Mouse (Mus musculus): Measurements from ENCODE around the gene Arpp21. TPM values are rescaled to one million over a fixed set of nuclear protein-coding genes. Genes with fewer than 3 reads are reported as not detected.

Arpp21 gene
- polyA plus RNA-seq, 1 experiment from 2014 or later: 0.81 TPM

- Histone ChIP-seq H3K4me1 (replicated peaks) (peaks cover 92% of the 10 kb centered on the region), H3K27me3 (no peaks in the 10 kb centered on the region), H3K9me3 (replicated peaks) (no peaks in the 10 kb centered on the region), H3K4me2 (no peak overlapping the region), H3K9ac (no peak overlapping the region), H3K36me3 (no peaks in the 10 kb centered on the region), H3K4me3 (replicated peaks) (no peak overlapping the region), H3K27ac (no peak overlapping the region)
- WGBS (ENCODE audit: insufficient replicate concordance): 43% methylated on average over 2 of the region's 2 CpGs
- no peak for ATAC-seq (ENCODE audit: low read depth)
- DNase-seq: no peak
These were observed 58.2 kb downstream of the Arpp21 start for GRCm38 (mm10) chr9:112177569-112177968.

- WGBS (ENCODE audit: insufficient replicate concordance): 19% methylated on average over 6 of the region's 6 CpGs
- ATAC-seq (ENCODE audit: low read depth) (peak; percentile 63), DNase-seq (peak; percentile 43)
- Histone ChIP-seq H3K36me3 (no peaks in the 10 kb centered on the region), H3K9me3 (replicated peaks) (no peaks in the 10 kb centered on the region), H3K9ac (no peak overlapping the region), H3K4me2 (peak overlapping the region; percentile 40), H3K27ac (no peak overlapping the region), H3K4me1 (replicated peaks) (peaks cover 80% of the 10 kb centered on the region), H3K27me3 (no peaks in the 10 kb centered on the region), H3K4me3 (replicated peaks) (0 out of 2 replicates have a peak overlapping the region, but pooled peaks have one; percentile 5)
These were observed 59.4 kb downstream of the Arpp21 start for GRCm38 (mm10) chr9:112176317-112176716.

DNA sequence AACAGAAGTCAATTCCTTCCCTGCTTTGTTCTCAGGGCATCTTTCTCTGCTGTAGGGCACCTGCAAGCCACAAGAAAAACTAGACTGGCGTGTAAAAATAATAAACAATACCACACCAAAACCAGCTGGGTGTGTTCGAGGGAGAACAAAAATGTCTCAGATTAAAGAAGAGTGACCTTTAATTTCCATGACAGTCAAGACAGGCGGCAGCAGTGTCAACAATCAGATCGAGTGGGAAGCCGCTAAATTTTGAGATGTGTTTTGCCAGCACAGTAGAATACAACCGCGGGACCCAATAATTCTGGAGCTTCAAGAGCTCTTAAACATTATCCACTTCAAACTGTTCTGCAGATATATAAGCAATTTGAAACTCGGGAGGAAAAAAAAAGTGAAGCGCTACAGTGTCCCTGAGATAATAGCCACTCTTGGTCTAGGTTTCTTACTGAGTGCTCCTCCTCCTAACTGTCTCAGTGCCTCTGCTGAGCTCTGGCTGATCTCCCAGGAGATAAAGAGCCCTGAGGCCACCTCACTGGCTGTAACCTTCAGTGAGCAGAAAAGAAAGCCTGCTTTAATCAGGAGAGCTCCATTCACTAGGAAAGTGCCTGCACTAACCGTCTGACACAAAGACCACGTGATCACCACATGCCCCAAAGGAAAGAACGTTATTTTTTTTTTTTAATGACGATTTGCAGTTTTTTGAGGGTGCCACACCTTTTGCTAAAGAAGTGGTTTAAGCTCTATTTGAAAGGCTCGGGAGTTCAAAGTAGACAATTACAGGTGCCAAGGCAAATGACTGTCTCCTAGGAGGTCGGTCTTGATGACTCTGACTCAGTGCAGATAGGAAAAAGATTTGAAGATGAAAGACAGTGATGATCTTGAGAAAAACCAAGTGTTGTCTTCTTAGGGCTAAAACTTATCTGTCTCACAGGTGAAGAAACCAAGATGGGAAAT, 61.1 kb downstream of the Arpp21 start:
- ATAC-seq (ENCODE audit: low read depth) (peak; percentile 89), DNase-seq (peak; percentile 54)
- Histone ChIP-seq H3K4me1 (replicated peaks) (peaks cover 66% of the 10 kb centered on the region), H3K9me3 (replicated peaks) (no peaks in the 10 kb centered on the region), H3K4me3 (replicated peaks) (peak overlapping the region; percentile 39), H3K36me3 (no peaks in the 10 kb centered on the region), H3K4me2 (peak overlapping the region; percentile 64), H3K27me3 (no peaks in the 10 kb centered on the region), H3K9ac (peak overlapping the region; percentile 41), H3K27ac (peak overlapping the region; percentile 54)
- WGBS (ENCODE audit: insufficient replicate concordance): 17% methylated on average over 15 of the region's 15 CpGs

- DNase-seq (no peak), ATAC-seq (ENCODE audit: low read depth) (no peak)
- no peak overlapping the region for H3K9ac ChIP-seq
- WGBS (ENCODE audit: insufficient replicate concordance): 36% methylated on average over 5 of the region's 5 CpGs
- H3K27ac ChIP-seq: no peak overlapping the region
- H3K36me3 ChIP-seq: no peaks in the 10 kb centered on the region
- H3K9me3 ChIP-seq (replicated peaks): no peaks in the 10 kb centered on the region
- H3K4me1 ChIP-seq (replicated peaks): peaks cover 58% of the 10 kb centered on the region
- H3K27me3 ChIP-seq: no peaks in the 10 kb centered on the region
- H3K4me3 ChIP-seq (replicated peaks): no peak overlapping the region
- H3K4me2 ChIP-seq: peak overlapping the region; percentile 64
These were observed 62.0 kb downstream of the Arpp21 start for GRCm38 (mm10) chr9:112173778-112174177.

GRCm38 (mm10) chr9:112164677-112165076, 71.1 kb downstream of the Arpp21 start:
- 48% methylated on average over 4 of the region's 4 CpGs for WGBS (ENCODE audit: insufficient replicate concordance)
- ATAC-seq (ENCODE audit: low read depth): no peak
- H3K9ac ChIP-seq: no peak overlapping the region
- H3K36me3 ChIP-seq: no peaks in the 10 kb centered on the region
- no peak for DNase-seq
- H3K4me3 ChIP-seq (replicated peaks): no peak overlapping the region
- H3K4me2 ChIP-seq: no peak overlapping the region
- no peaks in the 10 kb centered on the region for H3K9me3 ChIP-seq (replicated peaks)
- no peak overlapping the region for H3K27ac ChIP-seq
- no peaks in the 10 kb centered on the region for H3K4me1 ChIP-seq (replicated peaks)
- no peaks in the 10 kb centered on the region for H3K27me3 ChIP-seq

DNA sequence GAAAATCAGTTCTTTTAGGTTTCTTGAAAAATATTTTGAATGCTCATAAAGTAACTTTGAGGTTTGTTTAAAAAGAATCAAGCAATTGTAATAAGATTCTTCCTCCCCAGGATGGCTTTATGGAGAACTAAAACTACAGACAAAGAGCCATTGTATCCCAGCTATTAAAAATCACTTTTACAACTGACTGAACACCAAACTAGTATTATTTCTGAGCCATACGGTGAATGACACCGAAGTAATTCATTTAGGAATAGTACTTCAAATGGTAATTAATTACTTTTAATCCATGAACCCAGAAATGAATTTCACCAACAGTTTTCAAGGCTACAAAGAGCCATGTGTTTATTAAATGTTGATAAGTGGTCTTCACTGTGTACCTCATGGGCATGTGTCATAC, 74.8 kb downstream of the Arpp21 start:
- H3K36me3 ChIP-seq: no peaks in the 10 kb centered on the region
- no peaks in the 10 kb centered on the region for H3K4me1 ChIP-seq (replicated peaks)
- no peaks in the 10 kb centered on the region for H3K27me3 ChIP-seq
- WGBS (ENCODE audit: insufficient replicate concordance): 75% methylated on average over 2 of the region's 2 CpGs
- no peak overlapping the region for H3K4me3 ChIP-seq (replicated peaks)
- ATAC-seq (ENCODE audit: low read depth) (no peak), DNase-seq (no peak)
- H3K9me3 ChIP-seq (replicated peaks): no peaks in the 10 kb centered on the region
- H3K4me2 ChIP-seq: no peak overlapping the region
- no peak overlapping the region for H3K9ac ChIP-seq
- no peak overlapping the region for H3K27ac ChIP-seq

DNA sequence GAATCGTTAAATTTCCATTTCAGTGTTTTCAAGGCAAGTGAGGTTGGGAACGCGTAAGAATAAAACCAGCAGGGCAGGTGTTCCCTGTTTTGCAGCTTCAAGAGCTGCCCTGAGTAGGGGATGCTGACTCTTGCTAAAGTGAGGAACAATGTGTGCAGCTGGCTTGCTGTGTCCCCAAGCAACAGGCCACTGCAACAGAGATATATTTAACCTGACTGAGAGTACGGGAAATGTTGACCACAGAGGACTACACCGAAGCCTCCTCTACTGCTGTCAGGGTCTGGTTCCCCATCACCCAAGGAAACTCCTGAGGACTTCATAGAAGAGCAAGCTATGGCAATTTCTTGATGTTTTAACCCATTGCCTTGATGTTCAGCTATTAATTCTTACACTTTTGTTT, 81.8 kb downstream of the Arpp21 start:
- Histone ChIP-seq H3K27me3 (no peaks in the 10 kb centered on the region), H3K4me1 (replicated peaks) (peaks cover 21% of the 10 kb centered on the region), H3K27ac (no peak overlapping the region), H3K4me2 (no peak overlapping the region), H3K4me3 (replicated peaks) (no peak overlapping the region), H3K9ac (no peak overlapping the region), H3K9me3 (replicated peaks) (no peaks in the 10 kb centered on the region), H3K36me3 (no peaks in the 10 kb centered on the region)
- ATAC-seq (ENCODE audit: low read depth): no peak
- WGBS (ENCODE audit: insufficient replicate concordance): 38% methylated on average over 5 of the region's 5 CpGs
- DNase-seq: no peak

GRCm38 (mm10) chr9:112152762-112153161, 83.0 kb downstream of the Arpp21 start:
- DNase-seq (peak; percentile 10), ATAC-seq (ENCODE audit: low read depth) (peak; percentile 86)
- Histone ChIP-seq H3K27ac (no peak overlapping the region; the same call in 1 of the 2 replicates), H3K4me1 (replicated peaks) (peaks cover 21% of the 10 kb centered on the region), H3K4me2 (0 out of 2 replicates have a peak overlapping the region, but pooled peaks have one; percentile 10), H3K4me3 (replicated peaks) (no peak overlapping the region), H3K9ac (no peak overlapping the region), H3K27me3 (no peaks in the 10 kb centered on the region), H3K36me3 (no peaks in the 10 kb centered on the region), H3K9me3 (replicated peaks) (no peaks in the 10 kb centered on the region)
- WGBS (ENCODE audit: insufficient replicate concordance): 39% methylated on average over 2 of the region's 2 CpGs

DNA sequence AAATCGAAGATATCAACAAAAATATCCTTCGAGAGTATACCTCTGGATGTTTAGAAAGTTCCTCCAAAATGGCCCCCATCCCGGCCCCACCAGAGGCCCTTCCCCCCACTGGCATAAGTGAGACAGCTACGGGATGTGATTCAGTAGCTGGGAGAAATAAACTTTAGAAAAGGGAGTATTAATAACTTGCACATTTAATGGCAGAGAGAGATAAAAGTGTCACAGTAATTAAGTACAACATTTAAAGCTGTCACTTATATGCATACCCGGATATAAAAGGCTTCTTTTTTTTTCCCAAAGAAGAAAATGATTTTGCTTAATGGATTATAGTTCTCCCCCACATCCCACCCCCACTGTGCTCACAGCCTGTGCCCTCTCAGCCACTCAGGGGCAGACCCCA, 84.6 kb downstream of the Arpp21 start:
- Histone ChIP-seq H3K4me3 (replicated peaks) (no peak overlapping the region), H3K36me3 (no peaks in the 10 kb centered on the region), H3K9ac (no peak overlapping the region), H3K9me3 (replicated peaks) (no peaks in the 10 kb centered on the region), H3K27me3 (no peaks in the 10 kb centered on the region), H3K4me2 (no peak overlapping the region), H3K4me1 (replicated peaks) (peaks cover 21% of the 10 kb centered on the region), H3K27ac (no peak overlapping the region)
- WGBS (ENCODE audit: insufficient replicate concordance): 71% methylated on average over 5 of the region's 5 CpGs
- DNase-seq (no peak), ATAC-seq (ENCODE audit: low read depth) (no peak)

- 20% methylated on average over 8 of the region's 8 CpGs for WGBS (ENCODE audit: insufficient replicate concordance)
- Histone ChIP-seq H3K9me3 (replicated peaks) (no peaks in the 10 kb centered on the region), H3K27me3 (no peaks in the 10 kb centered on the region), H3K4me1 (replicated peaks) (0 out of 2 replicates have a peak, but pooled peaks cover 4% of the 10 kb centered on the region), H3K27ac (no peak overlapping the region), H3K4me3 (replicated peaks) (no peak overlapping the region), H3K9ac (no peak overlapping the region), H3K4me2 (no peak overlapping the region), H3K36me3 (no peaks in the 10 kb centered on the region)
- peak; percentile 68; the same call in 1 of the 2 replicates for ATAC-seq (ENCODE audit: low read depth)
- no peak for DNase-seq
These were observed 95.1 kb downstream of the Arpp21 start for GRCm38 (mm10) chr9:112140658-112141057.

DNA sequence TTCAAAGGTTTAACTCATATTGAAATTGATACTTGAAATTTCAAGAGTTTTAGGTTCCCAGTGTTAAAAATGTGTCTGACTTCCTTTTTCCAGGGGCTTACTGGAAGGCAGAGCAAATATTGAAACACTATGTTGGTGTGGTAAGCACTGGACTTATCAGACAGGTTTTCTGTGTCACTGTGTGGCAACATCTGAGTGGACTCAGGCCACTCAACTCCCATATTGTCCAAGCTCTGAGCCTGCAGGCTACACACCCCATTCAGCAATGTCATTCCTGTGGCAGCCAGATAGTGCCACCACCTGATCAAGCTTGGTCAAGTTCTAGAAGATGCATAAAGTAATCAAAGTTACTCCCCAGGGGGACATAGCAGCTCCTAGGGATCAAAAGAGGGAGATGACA, 97.9 kb downstream of the Arpp21 start:
- Histone ChIP-seq H3K36me3 (no peaks in the 10 kb centered on the region), H3K9me3 (replicated peaks) (no peaks in the 10 kb centered on the region), H3K4me1 (replicated peaks) (0 out of 2 replicates have a peak, but pooled peaks cover 4% of the 10 kb centered on the region), H3K27ac (no peak overlapping the region), H3K4me2 (no peak overlapping the region), H3K27me3 (no peaks in the 10 kb centered on the region), H3K9ac (no peak overlapping the region), H3K4me3 (replicated peaks) (no peak overlapping the region)
- DNase-seq (no peak), ATAC-seq (ENCODE audit: low read depth) (peak; percentile 51; the same call in 1 of the 2 replicates)

- DNase-seq: no peak
- no peaks in the 10 kb centered on the region for H3K27me3 ChIP-seq
- no peak overlapping the region for H3K4me2 ChIP-seq
- H3K4me1 ChIP-seq (replicated peaks): no peaks in the 10 kb centered on the region
- ATAC-seq (ENCODE audit: low read depth): no peak
- 60% methylated on average over 3 of the region's 3 CpGs for WGBS (ENCODE audit: insufficient replicate concordance)
- H3K9ac ChIP-seq: no peak overlapping the region
- H3K4me3 ChIP-seq (replicated peaks): no peak overlapping the region
- no peak overlapping the region for H3K27ac ChIP-seq
- no peaks in the 10 kb centered on the region for H3K36me3 ChIP-seq
- H3K9me3 ChIP-seq (replicated peaks): no peaks in the 10 kb centered on the region
These were observed 104.9 kb downstream of the Arpp21 start for GRCm38 (mm10) chr9:112130812-112131211.
